Mouse (Mus musculus): ENCODE measurements around the gene Letm1. TPM values are rescaled to one million over a fixed set of nuclear protein-coding genes. Genes with fewer than 3 reads are reported as not detected.
A peak's percentile ranks its signal among the peaks of the same experiment; 100 is the strongest.

Gene Letm1
- polyA plus RNA-seq, 1 experiment from 2014 or later = 44.7 TPM

DNA sequence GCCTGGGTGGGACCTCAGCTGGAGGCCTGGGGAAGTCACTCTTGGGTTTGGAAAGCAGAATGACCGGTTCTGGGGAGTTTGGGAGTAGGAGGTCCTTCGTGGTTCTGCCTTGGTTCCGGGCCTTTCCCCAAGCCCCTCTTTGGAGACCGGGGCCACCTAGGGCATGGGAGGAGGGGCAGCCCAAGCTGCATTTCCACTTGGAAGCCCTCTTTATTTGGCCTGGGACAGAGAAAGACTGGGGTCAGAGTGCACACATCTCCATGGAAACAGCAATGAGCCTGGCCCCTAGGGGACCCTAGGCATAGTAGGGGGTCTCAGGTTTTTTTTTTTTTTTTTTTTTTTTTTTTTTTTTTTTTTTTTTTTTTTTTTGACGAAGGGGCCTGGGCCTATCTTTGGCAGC is 35.5 kb upstream of the Letm1 start:
- 33% methylated on average over 5 of the region's 5 CpGs for WGBS

DNA sequence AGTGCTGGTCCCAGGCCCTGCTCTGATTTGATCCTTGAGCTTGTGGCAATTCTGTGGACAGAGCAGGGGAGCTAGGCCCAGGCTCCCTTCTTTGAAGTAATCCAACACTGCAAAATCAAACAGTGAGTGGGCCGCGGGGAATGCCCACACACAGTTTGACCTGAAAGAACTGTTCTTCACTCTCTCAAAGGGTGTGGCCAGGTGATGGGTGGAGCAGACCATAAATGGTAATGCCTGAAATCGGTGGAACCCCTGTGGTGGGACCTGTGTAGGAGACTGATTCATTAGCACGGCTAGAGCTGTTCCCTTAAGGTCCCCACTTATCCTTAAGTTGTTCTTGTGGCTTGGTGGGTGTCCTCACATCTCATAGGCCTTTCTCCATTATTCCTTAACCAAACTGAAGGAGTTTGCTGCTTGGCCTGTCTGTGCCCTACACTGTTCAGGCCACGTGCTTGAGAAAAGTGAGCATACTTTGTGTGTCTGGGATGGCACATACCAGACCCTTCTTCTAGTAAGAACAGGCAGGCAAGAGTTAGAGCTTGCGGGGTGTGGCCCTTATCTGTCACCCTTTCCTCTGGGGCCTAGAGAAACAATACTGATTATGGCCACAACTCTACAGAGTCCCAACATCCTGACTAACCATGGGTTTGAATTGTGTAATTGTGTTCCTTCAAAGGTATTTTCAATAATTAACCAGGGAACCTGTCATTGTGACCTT is 33.5 kb upstream of the Letm1 start:
- H3K4me2 ChIP-seq = no peak overlapping the region
- no peak overlapping the region for H3K27ac ChIP-seq
- ATAC-seq (ENCODE audit: insufficient read depth, low FRiP score, low read depth) = 0 out of 2 replicates have a peak, but pooled peaks have one; percentile 21
- 0 out of 2 replicates have a peak, but pooled peaks cover 6% of the 10 kb centered on the region for H3K4me1 ChIP-seq
- no peak overlapping the region for H3K9ac ChIP-seq
- no peaks in the 10 kb centered on the region for H3K36me3 ChIP-seq
- H3K9me3 ChIP-seq = no peaks in the 10 kb centered on the region
- H3K27me3 ChIP-seq (replicated peaks) = no peaks in the 10 kb centered on the region
- no peak overlapping the region for H3K4me3 ChIP-seq (replicated peaks)
- 70% methylated on average over 6 of the region's 6 CpGs for WGBS

More for the DNA sequence above, 35.5 kb upstream of the Letm1 start:
- Histone ChIP-seq H3K4me3 (replicated peaks) (no peak overlapping the region), H3K9me3 (no peaks in the 10 kb centered on the region), H3K27me3 (replicated peaks) (no peaks in the 10 kb centered on the region), H3K9ac (no peak overlapping the region), H3K27ac (no peak overlapping the region), H3K4me1 (peaks cover 14% of the 10 kb centered on the region; the same call in 1 of the 2 replicates), H3K36me3 (no peaks in the 10 kb centered on the region), H3K4me2 (no peak overlapping the region)
- no peak for ATAC-seq (ENCODE audit: insufficient read depth, low FRiP score, low read depth)

DNA sequence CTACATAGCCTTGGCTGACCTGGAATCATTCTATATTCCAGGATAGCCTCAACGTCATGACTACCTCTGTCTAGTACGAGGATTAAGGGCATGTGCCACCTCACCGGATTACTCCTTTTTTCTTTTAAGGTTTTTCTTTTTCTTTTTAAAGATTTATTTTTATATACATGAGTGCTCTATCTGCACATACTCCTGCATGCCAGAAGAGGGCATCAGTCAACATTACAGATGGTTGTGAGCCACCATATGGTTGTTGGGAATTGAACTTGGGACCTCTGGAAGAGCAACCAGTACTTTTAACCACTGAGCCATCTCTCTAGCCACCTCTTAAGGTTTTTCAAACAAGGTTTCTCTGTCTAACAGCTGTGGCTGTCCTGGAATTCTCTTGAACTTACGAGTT is 28.9 kb upstream of the Letm1 start:
- Histone ChIP-seq H3K4me3 (replicated peaks) (no peak overlapping the region), H3K27ac (no peak overlapping the region), H3K4me2 (no peak overlapping the region), H3K36me3 (no peaks in the 10 kb centered on the region), H3K9ac (no peak overlapping the region), H3K27me3 (replicated peaks) (no peaks in the 10 kb centered on the region), H3K9me3 (no peaks in the 10 kb centered on the region), H3K4me1 (no peaks in the 10 kb centered on the region)
- WGBS = 84% methylated on average over 4 of the region's 4 CpGs
- no peak for ATAC-seq (ENCODE audit: insufficient read depth, low FRiP score, low read depth)

DNA sequence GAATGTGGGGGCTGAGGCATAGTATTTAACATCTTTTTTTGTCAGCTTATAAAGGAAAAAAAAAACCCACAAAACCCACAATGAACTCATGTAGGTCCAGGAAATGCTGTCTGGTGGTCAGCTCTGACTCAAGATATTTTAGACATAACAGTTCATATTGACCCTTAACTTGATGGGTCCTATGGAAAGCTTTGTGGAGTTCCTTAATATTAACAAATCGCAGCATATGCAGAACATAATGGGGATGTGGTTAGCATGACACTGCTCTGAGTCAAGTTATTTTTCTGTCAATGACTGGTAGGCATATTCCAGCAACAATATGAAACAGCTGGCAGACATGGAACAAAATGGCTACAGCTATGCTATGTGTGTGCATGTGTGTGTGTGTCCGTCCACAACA is 20.7 kb upstream of the Letm1 start:
- no peak for ATAC-seq (ENCODE audit: insufficient read depth, low FRiP score, low read depth)
- Histone ChIP-seq H3K36me3 (no peaks in the 10 kb centered on the region), H3K4me2 (no peak overlapping the region), H3K4me3 (replicated peaks) (no peak overlapping the region), H3K4me1 (no peaks in the 10 kb centered on the region), H3K27ac (no peak overlapping the region), H3K27me3 (replicated peaks) (no peaks in the 10 kb centered on the region), H3K9ac (no peak overlapping the region), H3K9me3 (no peaks in the 10 kb centered on the region)
- WGBS = 74% methylated on average over 2 of the region's 2 CpGs

- Histone ChIP-seq H3K36me3 (no peaks in the 10 kb centered on the region), H3K9ac (no peak overlapping the region), H3K4me1 (no peaks in the 10 kb centered on the region), H3K27me3 (replicated peaks) (no peaks in the 10 kb centered on the region), H3K4me2 (no peak overlapping the region), H3K9me3 (no peaks in the 10 kb centered on the region), H3K27ac (no peak overlapping the region), H3K4me3 (replicated peaks) (no peak overlapping the region)
- 73% methylated on average over 5 of the region's 5 CpGs for WGBS
- no peak for ATAC-seq (ENCODE audit: insufficient read depth, low FRiP score, low read depth)
Measured at GRCm38 (mm10) chr5:33791912-33792643, 9.5 kb upstream of the Letm1 start.

- H3K9ac ChIP-seq = peak overlapping the region; percentile 73; the same call in 1 of the 2 replicates
- no peaks in the 10 kb centered on the region for H3K27me3 ChIP-seq (replicated peaks)
- peak overlapping the region; percentile 97 for H3K4me3 ChIP-seq (replicated peaks)
- ATAC-seq (ENCODE audit: insufficient read depth, low FRiP score, low read depth) = peak; percentile 52
- no peak overlapping the region for H3K27ac ChIP-seq
- WGBS = 9% methylated on average over 6 of the region's 6 CpGs
- H3K4me1 ChIP-seq = peaks cover 11% of the 10 kb centered on the region
- peak overlapping the region; percentile 86 for H3K4me2 ChIP-seq
- peaks cover under 1% of the 10 kb centered on the region; the same call in 1 of the 2 replicates for H3K36me3 ChIP-seq
- no peaks in the 10 kb centered on the region for H3K9me3 ChIP-seq
Measured at GRCm38 (mm10) chr5:33782999-33783390, 378 bp upstream of the Letm1 start.

GRCm38 (mm10) chr5:33781964-33782344 is 663 bp downstream of the Letm1 start:
- Histone ChIP-seq H3K4me2 (peak overlapping the region; percentile 86), H3K9me3 (no peaks in the 10 kb centered on the region), H3K27ac (peak overlapping the region; percentile 87; the same call in 1 of the 2 replicates), H3K4me1 (peaks cover 11% of the 10 kb centered on the region), H3K4me3 (replicated peaks) (peak overlapping the region; percentile 97), H3K9ac (peak overlapping the region; percentile 73), H3K27me3 (replicated peaks) (no peaks in the 10 kb centered on the region), H3K36me3 (peaks cover 11% of the 10 kb centered on the region)
- no peak for ATAC-seq (ENCODE audit: insufficient read depth, low FRiP score, low read depth)
- 3% methylated on average over 11 of the region's 11 CpGs for WGBS

DNA sequence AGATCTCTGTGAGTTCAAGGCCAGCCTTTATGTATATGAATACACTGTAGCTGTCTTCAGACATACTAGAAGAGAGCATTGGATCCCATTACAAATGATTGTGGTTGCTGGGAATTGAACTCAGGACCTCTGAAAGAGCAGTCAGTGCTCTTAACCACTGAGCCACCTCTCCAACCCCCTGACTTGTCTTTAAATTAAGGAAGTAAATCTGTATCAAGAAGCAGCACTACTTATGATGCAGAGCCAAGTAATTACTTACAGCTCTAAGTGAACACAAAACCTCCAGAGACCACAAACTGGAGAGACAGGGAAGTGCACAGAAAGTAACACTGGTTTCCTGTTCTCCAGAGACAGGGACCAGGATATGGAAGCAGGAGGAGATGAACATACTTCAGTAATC is 5.4 kb downstream of the Letm1 start:
- no peak overlapping the region for H3K9ac ChIP-seq
- peaks cover 7% of the 10 kb centered on the region for H3K4me1 ChIP-seq
- no peak overlapping the region for H3K4me3 ChIP-seq (replicated peaks)
- H3K36me3 ChIP-seq = peaks cover 15% of the 10 kb centered on the region
- ATAC-seq (ENCODE audit: insufficient read depth, low FRiP score, low read depth) = no peak
- no peaks in the 10 kb centered on the region for H3K9me3 ChIP-seq
- no peak overlapping the region for H3K27ac ChIP-seq
- no peak overlapping the region for H3K4me2 ChIP-seq
- H3K27me3 ChIP-seq (replicated peaks) = no peaks in the 10 kb centered on the region

- no peaks in the 10 kb centered on the region for H3K4me1 ChIP-seq
- no peak overlapping the region for H3K27ac ChIP-seq
- no peaks in the 10 kb centered on the region for H3K9me3 ChIP-seq
- H3K4me3 ChIP-seq (replicated peaks) = no peak overlapping the region
- H3K27me3 ChIP-seq (replicated peaks) = no peaks in the 10 kb centered on the region
- 89% methylated on average over 8 of the region's 8 CpGs for WGBS
- no peak overlapping the region for H3K9ac ChIP-seq
- H3K4me2 ChIP-seq = no peak overlapping the region
- peaks cover 40% of the 10 kb centered on the region for H3K36me3 ChIP-seq
- no peak for ATAC-seq (ENCODE audit: insufficient read depth, low FRiP score, low read depth)
Measured at GRCm38 (mm10) chr5:33743481-33743880, 39.1 kb downstream of the Letm1 start.

GRCm38 (mm10) chr5:33740548-33740947 is 42.1 kb downstream of the Letm1 start:
- no peak overlapping the region for H3K9ac ChIP-seq
- no peaks in the 10 kb centered on the region for H3K27me3 ChIP-seq (replicated peaks)
- no peak overlapping the region for H3K4me3 ChIP-seq (replicated peaks)
- peaks cover 23% of the 10 kb centered on the region for H3K36me3 ChIP-seq
- H3K27ac ChIP-seq = no peak overlapping the region
- no peak overlapping the region for H3K4me2 ChIP-seq
- no peaks in the 10 kb centered on the region for H3K9me3 ChIP-seq
- H3K4me1 ChIP-seq = no peaks in the 10 kb centered on the region
- peak; percentile 44; the same call in 1 of the 2 replicates for ATAC-seq (ENCODE audit: insufficient read depth, low FRiP score, low read depth)
- 82% methylated on average over 4 of the region's 4 CpGs for WGBS

GRCm38 (mm10) chr5:33738341-33738740 is 44.3 kb downstream of the Letm1 start:
- H3K4me1 ChIP-seq = no peaks in the 10 kb centered on the region
- no peak overlapping the region for H3K9ac ChIP-seq
- H3K4me3 ChIP-seq (replicated peaks) = no peak overlapping the region
- H3K27me3 ChIP-seq (replicated peaks) = no peaks in the 10 kb centered on the region
- no peaks in the 10 kb centered on the region for H3K9me3 ChIP-seq
- H3K27ac ChIP-seq = no peak overlapping the region
- H3K4me2 ChIP-seq = no peak overlapping the region
- no peak for ATAC-seq (ENCODE audit: insufficient read depth, low FRiP score, low read depth)
- peaks cover 12% of the 10 kb centered on the region; the same call in 1 of the 2 replicates for H3K36me3 ChIP-seq

- Histone ChIP-seq H3K4me1 (no peaks in the 10 kb centered on the region), H3K4me3 (replicated peaks) (no peak overlapping the region), H3K27ac (no peak overlapping the region), H3K4me2 (no peak overlapping the region), H3K9ac (no peak overlapping the region), H3K36me3 (peaks cover 12% of the 10 kb centered on the region; the same call in 1 of the 2 replicates), H3K9me3 (no peaks in the 10 kb centered on the region), H3K27me3 (replicated peaks) (no peaks in the 10 kb centered on the region)
- 19% methylated on average over 7 of the region's 7 CpGs for WGBS
- 0 out of 2 replicates have a peak, but pooled peaks have one; percentile 29 for ATAC-seq (ENCODE audit: insufficient read depth, low FRiP score, low read depth)
Measured at GRCm38 (mm10) chr5:33737903-33738321, 44.7 kb downstream of the Letm1 start.
